Mouse (Mus musculus) olfactory bulb, adult 2 months (tissue): ENCODE measurements around the gene Syngr1.

Experiments
- CTCF ChIP-seq: fragments of 200-500 bp; IDR thresholded peaks from 2 replicates; pipeline ENCODE4 v1.5.1; 2012; ENCODE audit warnings: low read depth, mild to moderate bottlenecking, low read length, moderate library complexity; ENCODE audit not compliant: insufficient read depth
- POLR2A ChIP-seq: fragments of 200-500 bp; IDR thresholded peaks from 2 replicates; pipeline ENCODE4 v1.6.1; 2012; ENCODE audit warnings: mild to moderate bottlenecking, low read depth, low read length, moderate library complexity; ENCODE audit not compliant: insufficient read depth

GRCm38 (mm10) chr15:80083276-80083731 lies 7.8 kb upstream of the Syngr1 start:
- TF ChIP-seq CTCF (no peak), POLR2A (peak; percentile 100)
